Comparison of ENCODE assay signal across 24 mouse cellular contexts in the genomic region with DNA sequence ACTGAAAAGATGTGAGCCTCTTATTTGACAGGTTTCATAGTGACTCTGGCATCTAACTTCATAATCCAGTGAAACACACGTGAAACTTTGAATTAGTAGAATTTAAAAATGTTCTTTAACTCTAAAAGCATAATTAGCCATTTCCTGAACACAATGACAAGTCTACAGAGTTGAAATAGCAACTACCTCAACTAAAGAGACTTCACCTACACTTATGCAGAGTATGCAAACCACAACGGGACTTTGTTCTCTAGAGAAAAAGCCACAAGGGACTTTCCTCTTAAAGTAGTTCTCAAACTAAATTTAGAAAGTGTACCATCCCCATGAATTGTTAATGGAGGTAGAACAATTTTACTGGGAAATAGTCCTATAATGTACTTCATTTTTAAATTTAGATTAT.
A peak's percentile ranks its signal among the peaks of the same experiment; 100 is the strongest.
DNase-seq lines count a peak whose midpoint lies in the region; ATAC-seq and TF ChIP-seq lines count a peak whose summit lies in the region.
"Had no signal": no experiment of that assay in that cellular context is flagged by ENCODE, and none has a peak within 500 bp of the region (broad histone marks: within the 10 kb centered on the region; RNA-seq: fewer than 3 reads in every experiment).

No protein-coding gene starts in this region.

- peak; percentile 97 for TF ChIP-seq EP300 in CH12.LX (IDR thresholded peaks at IDR 0.05; ENCODE audit: low read length)

- no peak overlapping the region for H3K4me3 ChIP-seq in CH12.LX (replicated peaks in 1 of 3; ENCODE audit: low read depth in 2 of 3, low read length in 2 of 3, poor library complexity in 1 of 3)
- H3K4me3 ChIP-seq: forebrain, embryonic 10.5 days; forebrain, embryonic 13.5 days; heart, adult 2 months; hindbrain, embryonic 12.5 days; hindbrain, embryonic 15.5 days had no signal

- no peak; the same call in 1 of the 2 replicates for TF ChIP-seq RAD21 in CH12.LX (IDR thresholded peaks at IDR 0.05; ENCODE audit: low read depth, low read length)

- H3K9me3 ChIP-seq in CH12.LX (replicated peaks; ENCODE audit: low read length): no peaks in the 10 kb centered on the region
- H3K9me3 ChIP-seq: forebrain, embryonic 10.5 days; forebrain, embryonic 13.5 days; G1E; hindbrain, embryonic 12.5 days; hindbrain, embryonic 15.5 days had no signal

- no peaks in the 10 kb centered on the region for H3K79me2 ChIP-seq in CH12.LX (replicated peaks; ENCODE audit: control insufficient read depth, extremely low read depth, insufficient read depth, poor library complexity, severe bottlenecking)

- H3K4me2 ChIP-seq in CH12.LX (ENCODE audit: insufficient read depth, low read depth, poor library complexity, severe bottlenecking): no peak overlapping the region
- H3K4me2 ChIP-seq: forebrain, embryonic 13.5 days; heart, embryonic 11.5 days; hindbrain, embryonic 12.5 days; hindbrain, embryonic 15.5 days had no signal

- in situ Hi-C loops in CH12.LX (cut with MboI; ENCODE audit: low pct_ligation_motif_present, low pct_unique_long_range_greater_than_20kb, low sequenced_read_pairs): no loop called here

- H3K27ac ChIP-seq in CH12.LX (ENCODE audit: insufficient read depth, low read depth): no peak overlapping the region
- H3K27ac ChIP-seq: forebrain, embryonic 10.5 days; forebrain, embryonic 13.5 days; heart, adult 2 months; hindbrain, embryonic 12.5 days; hindbrain, embryonic 15.5 days had no signal

- TF ChIP-seq CTCF in CH12.LX (conservative IDR thresholded peaks at IDR 0.05 in 1 of 2, IDR thresholded peaks at IDR 0.05 in 1 of 2; ENCODE audit: low read depth in 2 of 2, low read length in 2 of 2): no peak

- peaks cover 21 to 73% of the 10 kb centered on the region in 2 experiments for H3K4me1 ChIP-seq in CH12.LX (ENCODE audit: control insufficient read depth in 1 of 2, insufficient read depth in 2 of 2)

- peak; percentile 72 for ATAC-seq in inflammation-experienced regulatory T-cells, adult 6 months
- ATAC-seq: forebrain, embryonic 13.5 days; forebrain, embryonic 16.5 days; intestine, embryonic 16.5 days had no signal

- H3K36me3 ChIP-seq in CH12.LX (replicated peaks in 1 of 2; ENCODE audit: control insufficient read depth in 1 of 2, insufficient read depth in 1 of 2, low read length in 1 of 2): no peaks in the 10 kb centered on the region
- H3K36me3 ChIP-seq: forebrain, embryonic 10.5 days; G1E; hindbrain, embryonic 12.5 days; hindbrain, embryonic 15.5 days had no signal

- dilution Hi-C loops in CH12.LX (cut with MboI; ENCODE audit: extremely low pct_ligation_motif_present, extremely low pct_unique_long_range_greater_than_20kb, low sequenced_read_pairs): no loop called here

- DNase-seq in CD4-positive helper T cell, adult 2 months (ENCODE audit: low read depth, low spot score): peak; percentile 12
- peak; percentile 79 for DNase-seq in CH12.LX (ENCODE audit: extremely low read depth)
- no peak for DNase-seq in Muller cell, postnatal 12 days (ENCODE audit: inconsistent ontology term)
- DNase-seq in embryo, embryonic 10 days (ENCODE audit: low spot score): no peak
- DNase-seq in cerebellum, postnatal 10 days: no peak
- DNase-seq: adrenal gland, adult 8-10 months; adrenal gland, postnatal 25 days; cerebellum, adult 11 months; cerebellum, adult 2 months; cerebellum, adult 9-11 months; cerebellum, postnatal 36 days; gastrocnemius, postnatal 10 days; gastrocnemius, postnatal 36 days; heart, adult 2 months; kidney, adult 18-20 months had no signal

- H3K27me3 ChIP-seq in CH12.LX (replicated peaks): no peaks in the 10 kb centered on the region
- H3K27me3 ChIP-seq: forebrain, embryonic 13.5 days; hindbrain, embryonic 12.5 days; hindbrain, embryonic 15.5 days had no signal

- no peak for TF ChIP-seq POLR2A in CH12.LX (IDR thresholded peaks at IDR 0.05; ENCODE audit: low read depth, low read length)

- H3K9ac ChIP-seq in CH12.LX (ENCODE audit: insufficient read depth, low read depth): no peak overlapping the region
- H3K9ac ChIP-seq: forebrain, embryonic 13.5 days; hindbrain, embryonic 12.5 days; hindbrain, embryonic 15.5 days had no signal

TF ChIP-seq in CH12.LX, 34 proteins besides CTCF, POLR2A, EP300 and RAD21:
- TF ChIP-seq MAZ (IDR thresholded peaks at IDR 0.05; ENCODE audit: low read depth, low read length): no peak
- peak; percentile 81 for TF ChIP-seq IRF4 (IDR thresholded peaks at IDR 0.05; ENCODE audit: low read depth, low read length)
- peak; percentile 82 for TF ChIP-seq JUN (IDR thresholded peaks at IDR 0.05; ENCODE audit: insufficient read depth, low read depth, low read length)
- peak; percentile 75 for TF ChIP-seq JUND (conservative IDR thresholded peaks at IDR 0.05; ENCODE audit: low read depth, low read length)
- TF ChIP-seq RCOR1 (conservative IDR thresholded peaks at IDR 0.05; ENCODE audit: low read depth, low read length): peak; percentile 60; the same call in 1 of the 2 replicates
- TF ChIP-seq ZNF384 (IDR thresholded peaks at IDR 0.05; ENCODE audit: low read depth, low read length): no peak
- no peak for TF ChIP-seq PAX5 (IDR thresholded peaks at IDR 0.05; ENCODE audit: low read length)
- no peak for TF ChIP-seq NRF1 (IDR thresholded peaks at IDR 0.05; ENCODE audit: low read depth, low read length)
- TF ChIP-seq SIN3A (IDR thresholded peaks at IDR 0.05; ENCODE audit: low read length): no peak
- TF ChIP-seq CHD2 (IDR thresholded peaks at IDR 0.05; ENCODE audit: low read length): peak; percentile 71; the same call in 1 of the 2 replicates
- peak; percentile 80 for TF ChIP-seq TCF12 (IDR thresholded peaks at IDR 0.05; ENCODE audit: low read depth, low read length)
- TF ChIP-seq USF1 (IDR thresholded peaks at IDR 0.05; ENCODE audit: low read depth, low read length): no peak
- TF ChIP-seq POLR2AphosphoS2 (IDR thresholded peaks at IDR 0.05; ENCODE audit: low read depth, low read length): no peak
- TF ChIP-seq ELF1 (IDR thresholded peaks at IDR 0.05; ENCODE audit: low read depth, low read length): peak; percentile 28; the same call in 1 of the 2 replicates
- peak; percentile 79; the same call in 1 of the 2 replicates for TF ChIP-seq E2F4 (IDR thresholded peaks at IDR 0.05; ENCODE audit: insufficient replicate concordance, low read depth, low read length)
- peak; percentile 81 for TF ChIP-seq BHLHE40 (IDR thresholded peaks at IDR 0.05; ENCODE audit: low read depth, low read length)
- peak; percentile 93 for TF ChIP-seq MAFK (IDR thresholded peaks at IDR 0.05; ENCODE audit: insufficient replicate concordance, low read length)
- no peak for TF ChIP-seq USF2 (conservative IDR thresholded peaks at IDR 0.05; ENCODE audit: low read depth, low read length)
- TF ChIP-seq NELFE (IDR thresholded peaks at IDR 0.05; ENCODE audit: low read depth, low read length): no peak
- TF ChIP-seq KAT2A (IDR thresholded peaks at IDR 0.05; ENCODE audit: insufficient replicate concordance, low read length): no peak
- no peak for TF ChIP-seq MXI1 (IDR thresholded peaks at IDR 0.05; ENCODE audit: low read depth, low read length)
- 0 out of 2 replicates have a peak, but pooled peaks have one; percentile 55 for TF ChIP-seq MYC (IDR thresholded peaks at IDR 0.05; ENCODE audit: low read depth, low read length)
- TF ChIP-seq MEF2A (IDR thresholded peaks at IDR 0.05; ENCODE audit: borderline replicate concordance, low read depth, low read length): peak; percentile 99
- no peak for TF ChIP-seq ZC3H11A (IDR thresholded peaks at IDR 0.05; ENCODE audit: low read depth, low read length)
- TF ChIP-seq UBTF (IDR thresholded peaks at IDR 0.05; ENCODE audit: low read depth, low read length): no peak
- no peak; the same call in 1 of the 2 replicates for TF ChIP-seq CHD1 (IDR thresholded peaks at IDR 0.05; ENCODE audit: low read depth, low read length)
- no peak for TF ChIP-seq GABPA (IDR thresholded peaks at IDR 0.05; ENCODE audit: insufficient replicate concordance, low read depth, low read length)
- TF ChIP-seq TBP (conservative IDR thresholded peaks at IDR 0.05; ENCODE audit: low read depth, low read length): no peak
- no peak for TF ChIP-seq ZKSCAN1 (IDR thresholded peaks at IDR 0.05; ENCODE audit: borderline replicate concordance, low read depth, low read length)
- peak; percentile 91 for TF ChIP-seq ETS1 (conservative IDR thresholded peaks at IDR 0.05; ENCODE audit: low read depth, low read length)
- TF ChIP-seq MAX (IDR thresholded peaks at IDR 0.05; ENCODE audit: low read length): no peak
- TF ChIP-seq SMC3 (IDR thresholded peaks at IDR 0.05; ENCODE audit: low read depth, low read length): no peak
- TF ChIP-seq HCFC1 (IDR thresholded peaks at IDR 0.05; ENCODE audit: low read depth, low read length): no peak
- no peak for TF ChIP-seq ZMIZ1 (IDR thresholded peaks at IDR 0.05; ENCODE audit: low read depth, low read length)
TF ChIP-seq in CH12.LX: peak in this region for 13.

Comparison
In these comparisons a context has a peak if more than half of its experiments do, and no peak if none do; other contexts are left out.
1. DNase-seq: peak in CD4-positive helper T cell, adult 2 months (single experiment) and CH12.LX (single experiment); none in Muller cell, postnatal 12 days (single experiment), embryo, embryonic 10 days (single experiment) and cerebellum, postnatal 10 days (0 of 2).